Mouse (Mus musculus): ENCODE measurements at regions not wholly inside any gene's neighbourhood (a gene's known extent, or its start where the extent isn't known, plus 50 kb on each side); places are given as distances from the start of the nearest gene placed in this dataset.

- TF ChIP-seq EP300 (IDR thresholded peaks at IDR 0.05): no peak
- peak; percentile 71 for TF ChIP-seq CTCF (IDR thresholded peaks at IDR 0.05)
- peak; percentile 41; the same call in 1 of the 2 replicates for ATAC-seq
Measured at GRCm38 (mm10) chr1:41810318-41810964, 885.1 kb upstream of the Pou3f3 start.

GRCm38 (mm10) chr1:41811130-41811529 is 884.4 kb upstream of the Pou3f3 start:
- ATAC-seq (no peak), DNase-seq (ENCODE audit: low spot score) (no peak)
- Histone ChIP-seq H3K36me3 (ENCODE audit: insufficient read depth, low read length) (no peaks in the 10 kb centered on the region), H3K27me3 (replicated peaks; ENCODE audit: insufficient read depth, low read length) (no peaks in the 10 kb centered on the region), H3K4me3 (ENCODE audit: low read depth, low read length) (no peak overlapping the region), H3K4me2 (replicated peaks; ENCODE audit: low read depth, low read length) (no peak overlapping the region), H3K4me1 (ENCODE audit: insufficient read depth, low read depth, low read length) (no peaks in the 10 kb centered on the region), H3K9me3 (ENCODE audit: low read length) (no peaks in the 10 kb centered on the region), H3K27ac (ENCODE audit: low read length) (no peak overlapping the region), H3K9ac (replicated peaks; ENCODE audit: low read depth) (no peak overlapping the region)
- TF ChIP-seq CTCF (IDR thresholded peaks at IDR 0.05) (no peak), EP300 (IDR thresholded peaks at IDR 0.05) (no peak)
- 81% methylated on average over 3 of the region's 3 CpGs for WGBS

More at GRCm38 (mm10) chr1:41810318-41810964, 885.1 kb upstream of the Pou3f3 start:
- Histone ChIP-seq H3K27ac (ENCODE audit: low read length) (no peak overlapping the region), H3K9me3 (ENCODE audit: low read length) (no peaks in the 10 kb centered on the region), H3K4me3 (ENCODE audit: low read depth, low read length) (no peak overlapping the region), H3K27me3 (replicated peaks; ENCODE audit: insufficient read depth, low read length) (no peaks in the 10 kb centered on the region), H3K4me1 (ENCODE audit: insufficient read depth, low read depth, low read length) (no peaks in the 10 kb centered on the region), H3K9ac (replicated peaks; ENCODE audit: low read depth) (no peak overlapping the region), H3K36me3 (ENCODE audit: insufficient read depth, low read length) (no peaks in the 10 kb centered on the region), H3K4me2 (replicated peaks; ENCODE audit: low read depth, low read length) (no peak overlapping the region)
- peak; percentile 73 for DNase-seq (ENCODE audit: low spot score)
- WGBS: 16% methylated on average over 9 of the region's 9 CpGs

- Histone ChIP-seq H3K9ac (replicated peaks; ENCODE audit: low read depth) (no peak overlapping the region), H3K4me2 (replicated peaks; ENCODE audit: low read depth, low read length) (no peak overlapping the region), H3K4me3 (ENCODE audit: low read depth, low read length) (no peak overlapping the region), H3K27me3 (replicated peaks; ENCODE audit: insufficient read depth, low read length) (no peaks in the 10 kb centered on the region), H3K36me3 (ENCODE audit: insufficient read depth, low read length) (no peaks in the 10 kb centered on the region), H3K4me1 (ENCODE audit: insufficient read depth, low read depth, low read length) (no peaks in the 10 kb centered on the region), H3K27ac (ENCODE audit: low read length) (no peak overlapping the region), H3K9me3 (ENCODE audit: low read length) (no peaks in the 10 kb centered on the region)
- TF ChIP-seq EP300 (IDR thresholded peaks at IDR 0.05) (no peak), CTCF (IDR thresholded peaks at IDR 0.05) (no peak)
- DNase-seq (ENCODE audit: low spot score) (no peak), ATAC-seq (no peak)
- WGBS: 61% methylated on average over 7 of the region's 7 CpGs
Measured at GRCm38 (mm10) chr1:41812071-41812470, 883.5 kb upstream of the Pou3f3 start.

- Histone ChIP-seq H3K27me3 (replicated peaks; ENCODE audit: insufficient read depth, low read length) (no peaks in the 10 kb centered on the region), H3K9ac (replicated peaks; ENCODE audit: low read depth) (no peak overlapping the region), H3K36me3 (ENCODE audit: insufficient read depth, low read length) (no peaks in the 10 kb centered on the region), H3K9me3 (ENCODE audit: low read length) (no peaks in the 10 kb centered on the region), H3K4me3 (ENCODE audit: low read depth, low read length) (no peak overlapping the region), H3K4me1 (ENCODE audit: insufficient read depth, low read depth, low read length) (no peaks in the 10 kb centered on the region), H3K27ac (ENCODE audit: low read length) (no peak overlapping the region), H3K4me2 (replicated peaks; ENCODE audit: low read depth, low read length) (no peak overlapping the region)
- WGBS: 80% methylated on average over 10 of the region's 10 CpGs
- DNase-seq (ENCODE audit: low spot score) (no peak), ATAC-seq (no peak)
- TF ChIP-seq EP300 (IDR thresholded peaks at IDR 0.05) (no peak), CTCF (IDR thresholded peaks at IDR 0.05) (no peak)
Measured at GRCm38 (mm10) chr1:41814032-41815005, 881.2 kb upstream of the Pou3f3 start.

- Histone ChIP-seq H3K4me2 (replicated peaks; ENCODE audit: low read depth, low read length) (no peak overlapping the region), H3K27ac (ENCODE audit: low read length) (no peak overlapping the region), H3K9ac (replicated peaks; ENCODE audit: low read depth) (no peak overlapping the region), H3K9me3 (ENCODE audit: low read length) (no peaks in the 10 kb centered on the region), H3K4me3 (ENCODE audit: low read depth, low read length) (no peak overlapping the region), H3K4me1 (ENCODE audit: insufficient read depth, low read depth, low read length) (no peaks in the 10 kb centered on the region), H3K27me3 (replicated peaks; ENCODE audit: insufficient read depth, low read length) (no peaks in the 10 kb centered on the region), H3K36me3 (ENCODE audit: insufficient read depth, low read length) (no peaks in the 10 kb centered on the region)
- 71% methylated on average over 4 of the region's 4 CpGs for WGBS
- ATAC-seq (no peak), DNase-seq (ENCODE audit: low spot score) (no peak)
- TF ChIP-seq CTCF (IDR thresholded peaks at IDR 0.05): no peak
- TF ChIP-seq EP300 (IDR thresholded peaks at IDR 0.05): no peak
Measured at GRCm38 (mm10) chr1:41815021-41815420, 880.5 kb upstream of the Pou3f3 start.

GRCm38 (mm10) chr1:41822742-41823141 is 872.8 kb upstream of the Pou3f3 start:
- no peak overlapping the region for H3K9ac ChIP-seq (replicated peaks; ENCODE audit: low read depth)
- no peak overlapping the region for H3K4me3 ChIP-seq (ENCODE audit: low read depth, low read length)
- DNase-seq (ENCODE audit: low spot score): no peak
- H3K27me3 ChIP-seq (replicated peaks; ENCODE audit: insufficient read depth, low read length): no peaks in the 10 kb centered on the region
- no peak for TF ChIP-seq CTCF (IDR thresholded peaks at IDR 0.05)
- TF ChIP-seq EP300 (IDR thresholded peaks at IDR 0.05): no peak
- H3K9me3 ChIP-seq (ENCODE audit: low read length): no peaks in the 10 kb centered on the region
- H3K27ac ChIP-seq (ENCODE audit: low read length): no peak overlapping the region
- H3K4me1 ChIP-seq (ENCODE audit: insufficient read depth, low read depth, low read length): no peaks in the 10 kb centered on the region
- 82% methylated on average over 5 of the region's 5 CpGs for WGBS
- H3K36me3 ChIP-seq (ENCODE audit: insufficient read depth, low read length): no peaks in the 10 kb centered on the region
- no peak for ATAC-seq
- H3K4me2 ChIP-seq (replicated peaks; ENCODE audit: low read depth, low read length): no peak overlapping the region
